Mouse (Mus musculus) liver, embryonic 14.5 days (tissue): ENCODE results near the gene Zbtb16.

Experiments used
- CTCF ChIP-seq: IDR thresholded peaks from 2 replicates; pipeline ENCODE4 v1.5.1; 2016; ENCODE audit warnings: antibody characterized with exemption, low read depth, control low read depth
- EP300 ChIP-seq: IDR thresholded peaks from 2 replicates; pipeline ENCODE4 v1.6.1; 2016; ENCODE audit warnings: antibody characterized with exemption, low read depth

GRCm38 (mm10) chr9:48812352-48812751 lies 23.7 kb downstream of the Zbtb16 start:
- TF ChIP-seq EP300: no peak
- no peak for TF ChIP-seq CTCF
